In the genomic region with DNA sequence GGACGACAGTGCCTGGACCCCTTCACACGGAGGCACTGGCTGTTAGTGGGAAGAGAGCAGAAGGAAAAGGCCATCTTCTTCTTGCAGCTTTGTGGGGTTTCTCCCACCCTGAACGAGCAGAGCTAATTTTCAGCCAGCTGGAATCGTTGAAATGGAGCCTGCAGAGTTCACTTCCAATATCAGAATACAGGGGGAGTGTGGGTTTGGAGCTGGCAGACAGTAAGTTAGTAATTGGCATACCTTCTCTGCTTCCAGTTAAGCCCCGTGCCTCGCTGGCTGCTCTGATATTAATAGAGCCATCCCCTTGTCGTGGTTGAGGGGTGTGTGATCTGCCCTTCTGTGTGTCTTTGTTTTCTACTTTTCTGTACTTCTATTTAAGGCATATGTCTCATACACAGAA, we compare ENCODE assay signal across 36 mouse cellular contexts. TPM values are rescaled to one million over a fixed set of nuclear protein-coding genes. Genes with fewer than 3 reads are reported as not detected.
DNase-seq lines count a peak whose midpoint lies in the region; ATAC-seq and TF ChIP-seq lines count a peak whose summit lies in the region.
"Had no signal": no experiment of that assay in that cellular context is flagged by ENCODE, and none has a peak within 500 bp of the region (broad histone marks: within the 10 kb centered on the region; RNA-seq: fewer than 3 reads in every experiment).

No protein-coding gene starts in this region.

- no peaks in the 10 kb centered on the region for H3K9me3 ChIP-seq in forebrain, embryonic 15.5 days
- no peaks in the 10 kb centered on the region for H3K9me3 ChIP-seq in forebrain, embryonic 12.5 days
- no peaks in the 10 kb centered on the region for H3K9me3 ChIP-seq in midbrain, embryonic 15.5 days
- no peaks in the 10 kb centered on the region for H3K9me3 ChIP-seq in midbrain, embryonic 10.5 days (replicated peaks)
- no peaks in the 10 kb centered on the region for H3K9me3 ChIP-seq in forebrain, postnatal 0 days (ENCODE audit: low read length)
- H3K9me3 ChIP-seq: embryonic facial prominence, embryonic 13.5 days; heart, embryonic 15.5 days; limb, embryonic 13.5 days; lung, embryonic 15.5 days; midbrain, embryonic 13.5 days; neural tube, embryonic 15.5 days had no signal

- WGBS in forebrain, embryonic 15.5 days: 54% methylated on average over 7 of the region's 7 CpGs
- 74% methylated on average over 7 of the region's 7 CpGs for WGBS in forebrain, embryonic 12.5 days
- WGBS in midbrain, embryonic 15.5 days: 67% methylated on average over 7 of the region's 7 CpGs
- WGBS in midbrain, embryonic 10.5 days: 80% methylated on average over 7 of the region's 7 CpGs
- 51% methylated on average over 7 of the region's 7 CpGs for WGBS in forebrain, postnatal 0 days

- TF ChIP-seq CTCF in forebrain, postnatal 0 days (IDR thresholded peaks at IDR 0.05; ENCODE audit: low read depth): no peak

- H3K9ac ChIP-seq in forebrain, embryonic 15.5 days (replicated peaks): no peak overlapping the region
- no peak overlapping the region for H3K9ac ChIP-seq in forebrain, embryonic 12.5 days
- no peak overlapping the region for H3K9ac ChIP-seq in midbrain, embryonic 15.5 days
- no peak overlapping the region for H3K9ac ChIP-seq in forebrain, postnatal 0 days
- H3K9ac ChIP-seq: embryonic facial prominence, embryonic 13.5 days; heart, embryonic 15.5 days; limb, embryonic 13.5 days; lung, embryonic 15.5 days; midbrain, embryonic 13.5 days; neural tube, embryonic 15.5 days had no signal

- H3K4me3 ChIP-seq in forebrain, embryonic 15.5 days: no peak overlapping the region
- H3K4me3 ChIP-seq in forebrain, embryonic 12.5 days (replicated peaks): no peak overlapping the region
- no peak overlapping the region for H3K4me3 ChIP-seq in midbrain, embryonic 15.5 days
- no peak overlapping the region for H3K4me3 ChIP-seq in midbrain, embryonic 10.5 days
- no peak overlapping the region for H3K4me3 ChIP-seq in forebrain, postnatal 0 days (ENCODE audit: low read depth, low read length)
- H3K4me3 ChIP-seq: embryonic facial prominence, embryonic 13.5 days; heart, embryonic 15.5 days; limb, embryonic 13.5 days; lung, embryonic 15.5 days; midbrain, embryonic 13.5 days; neural tube, embryonic 15.5 days had no signal

- peak; percentile 73 for ATAC-seq in forebrain, embryonic 15.5 days (replicated peaks)
- no peak for ATAC-seq in forebrain, embryonic 12.5 days (ENCODE audit: low FRiP score)
- ATAC-seq in midbrain, embryonic 15.5 days (replicated peaks): 0 out of 2 replicates have a peak, but pooled peaks have one; percentile 39
- peak; percentile 62 for ATAC-seq in forebrain, postnatal 0 days
- no peak for ATAC-seq in megakaryocyte progenitor cell, adult 5-6 weeks (replicated peaks; ENCODE audit: poor library complexity)
- ATAC-seq: activated CD4-positive, CD25-positive, alpha-beta regulatory T cell, adult 4 months; intestine, embryonic 16.5 days; midbrain, embryonic 13.5 days had no signal

- H3K27ac ChIP-seq in forebrain, embryonic 15.5 days (replicated peaks): peak overlapping the region; percentile 66
- no peak overlapping the region for H3K27ac ChIP-seq in forebrain, embryonic 12.5 days
- no peak overlapping the region for H3K27ac ChIP-seq in midbrain, embryonic 15.5 days
- H3K27ac ChIP-seq in midbrain, embryonic 10.5 days (replicated peaks): no peak overlapping the region
- H3K27ac ChIP-seq in forebrain, postnatal 0 days (ENCODE audit: low read depth, low read length): no peak overlapping the region
- H3K27ac ChIP-seq: embryonic facial prominence, embryonic 13.5 days; heart, embryonic 15.5 days; limb, embryonic 13.5 days; lung, embryonic 15.5 days; midbrain, embryonic 13.5 days; neural tube, embryonic 15.5 days had no signal

- no peak for DNase-seq in midbrain, embryonic 10.5 days (ENCODE audit: low spot score)
- no peak for DNase-seq in forebrain, postnatal 0 days
- DNase-seq in layer of hippocampus, postnatal 10 days (ENCODE audit: low spot score in 2 of 2): peak; percentile 28 to 46
- DNase-seq in kidney, postnatal 36 days: no peak
- DNase-seq: adrenal gland, adult 2 months; adrenal gland, postnatal 36 days; B cell, adult 2 months; cerebellum, adult 8-10 months; gastrocnemius, postnatal 10 days; kidney, adult 9 months; kidney, postnatal 10 days; retina, postnatal 1 day; right cerebral cortex, postnatal 14 days; thymus, postnatal 4 days had no signal

- H3K4me2 ChIP-seq in forebrain, embryonic 15.5 days (replicated peaks): no peak overlapping the region
- no peak overlapping the region for H3K4me2 ChIP-seq in forebrain, embryonic 12.5 days
- H3K4me2 ChIP-seq in midbrain, embryonic 15.5 days: no peak overlapping the region
- H3K4me2 ChIP-seq in forebrain, postnatal 0 days (ENCODE audit: low read depth): no peak overlapping the region
- H3K4me2 ChIP-seq: embryonic facial prominence, embryonic 13.5 days; heart, embryonic 15.5 days; limb, embryonic 13.5 days; liver, embryonic 11.5 days; lung, embryonic 15.5 days; midbrain, embryonic 13.5 days; neural tube, embryonic 15.5 days had no signal

- H3K4me1 ChIP-seq in forebrain, embryonic 15.5 days: no peaks in the 10 kb centered on the region
- H3K4me1 ChIP-seq in forebrain, embryonic 12.5 days: peaks cover 3% of the 10 kb centered on the region; the same call in 1 of the 2 replicates
- no peaks in the 10 kb centered on the region for H3K4me1 ChIP-seq in midbrain, embryonic 15.5 days
- no peaks in the 10 kb centered on the region for H3K4me1 ChIP-seq in midbrain, embryonic 10.5 days
- H3K4me1 ChIP-seq in forebrain, postnatal 0 days (ENCODE audit: insufficient read depth): no peaks in the 10 kb centered on the region
- H3K4me1 ChIP-seq: embryonic facial prominence, embryonic 13.5 days; heart, embryonic 15.5 days; limb, embryonic 13.5 days; midbrain, embryonic 13.5 days; neural tube, embryonic 15.5 days had no signal

- no peaks in the 10 kb centered on the region for H3K27me3 ChIP-seq in forebrain, embryonic 15.5 days
- no peaks in the 10 kb centered on the region for H3K27me3 ChIP-seq in forebrain, embryonic 12.5 days
- no peaks in the 10 kb centered on the region for H3K27me3 ChIP-seq in midbrain, embryonic 15.5 days (replicated peaks)
- H3K27me3 ChIP-seq in midbrain, embryonic 10.5 days (ENCODE audit: low read depth, poor library complexity, severe bottlenecking): peaks cover 5% of the 10 kb centered on the region
- H3K27me3 ChIP-seq in forebrain, postnatal 0 days (ENCODE audit: insufficient read depth, low read length): no peaks in the 10 kb centered on the region
- H3K27me3 ChIP-seq: embryonic facial prominence, embryonic 13.5 days; heart, embryonic 15.5 days; limb, embryonic 13.5 days; lung, embryonic 15.5 days; midbrain, embryonic 13.5 days; neural tube, embryonic 15.5 days had no signal

- no peaks in the 10 kb centered on the region for H3K36me3 ChIP-seq in forebrain, embryonic 15.5 days
- H3K36me3 ChIP-seq in forebrain, embryonic 12.5 days (replicated peaks): no peaks in the 10 kb centered on the region
- H3K36me3 ChIP-seq in midbrain, embryonic 15.5 days (replicated peaks): no peaks in the 10 kb centered on the region
- H3K36me3 ChIP-seq in midbrain, embryonic 10.5 days: no peaks in the 10 kb centered on the region
- no peaks in the 10 kb centered on the region for H3K36me3 ChIP-seq in forebrain, postnatal 0 days (ENCODE audit: insufficient read depth)
- H3K36me3 ChIP-seq: embryonic facial prominence, embryonic 13.5 days; heart, embryonic 15.5 days; limb, embryonic 13.5 days; lung, embryonic 15.5 days; midbrain, embryonic 13.5 days; neural tube, embryonic 15.5 days had no signal

RNA-seq across cellular contexts. Expression of a gene that starts 9.4 kb away (rescaled TPM):
- not detected in 2 replicates for polyA plus RNA-seq in forebrain, embryonic 15.5 days (2015; fragmentation: Nextera tagmentation; extraction: Ambion mirVana)
- polyA plus RNA-seq in forebrain, embryonic 12.5 days (2016; fragmentation: Nextera tagmentation; extraction: Ambion mirVana): not detected in 2 replicates
- polyA plus RNA-seq in midbrain, embryonic 15.5 days (2015; fragmentation: Nextera tagmentation; extraction: Ambion mirVana): not detected in 2 replicates
- not detected in 2 replicates for polyA plus RNA-seq in midbrain, embryonic 10.5 days (2016; fragmentation: Nextera tagmentation; extraction: Ambion mirVana)
- total RNA-seq in forebrain, postnatal 0 days (2014; rRNA removed): 0.08 TPM in 1 of 2 replicates, not detected in the other
- not detected in 2 replicates for polyA plus RNA-seq in forebrain, postnatal 0 days (2015; fragmentation: Nextera tagmentation; extraction: Ambion mirVana)
- not detected for total RNA-seq in layer of hippocampus, postnatal 10 days (2021)
- not detected in 2 replicates for total RNA-seq in megakaryocyte progenitor cell, adult 5-6 weeks (2015)
- not detected in 2 replicates for total RNA-seq in megakaryocyte progenitor cell, adult 5-6 weeks (2017)
- total RNA-seq: adrenal gland, adult 2 months; adrenal gland, postnatal 36 days; common myeloid progenitor, adult 5-6 weeks; gastrocnemius, postnatal 10 days; heart, adult 8-10 months; heart, postnatal 25 days; megakaryocyte, adult 5-6 weeks had no signal
- polyA plus RNA-seq: activated CD4-positive, CD25-positive, alpha-beta regulatory T cell, adult 4 months; adrenal gland, adult 2 months; embryonic facial prominence, embryonic 13.5 days; heart, embryonic 15.5 days; hindbrain, embryonic 11.5 days; intestine, embryonic 16.5 days; limb, embryonic 13.5 days; liver, embryonic 11.5 days; liver, embryonic 16.5 days; lung, embryonic 15.5 days; midbrain, embryonic 13.5 days; neural tube, embryonic 15.5 days; small intestine, adult 2 months; stomach, embryonic 14.5 days; thymus, postnatal 0 days had no signal

Comparison
In these comparisons a context has a peak if more than half of its experiments do, and no peak if none do; other contexts are left out.
1. ATAC-seq: peak in forebrain, embryonic 15.5 days (single experiment), midbrain, embryonic 15.5 days (single experiment) and forebrain, postnatal 0 days (single experiment); none in forebrain, embryonic 12.5 days (single experiment) and megakaryocyte progenitor cell, adult 5-6 weeks (single experiment).
2. DNase-seq: peak in layer of hippocampus, postnatal 10 days (2 of 2); none in midbrain, embryonic 10.5 days (single experiment), forebrain, postnatal 0 days (single experiment) and kidney, postnatal 36 days (0 of 2).